Comparison of ENCODE assay signal across 9 mouse cellular contexts in genomic region chr12:108271351-108272142, GRCm38 (mm10). TPM values are rescaled to one million over a fixed set of nuclear protein-coding genes. Genes with fewer than 3 reads are reported as not detected.
DNase-seq lines count a peak whose midpoint lies in the region; ATAC-seq and TF ChIP-seq lines count a peak whose summit lies in the region.
"Had no signal": no experiment of that assay in that cellular context is flagged by ENCODE, and none has a peak within 500 bp of the region (broad histone marks: within the 10 kb centered on the region; RNA-seq: fewer than 3 reads in every experiment).

No protein-coding gene starts in this region.

- no peak overlapping the region; the same call in 1 of the 2 replicates for H3K4me3 ChIP-seq in heart, adult 2 months
- H3K4me3 ChIP-seq in limb, embryonic 13.5 days, result 0 out of 2 replicates have a peak overlapping the region, but pooled peaks have one; percentile 82
- no peak overlapping the region for H3K4me3 ChIP-seq in stomach, embryonic 16.5 days (replicated peaks; ENCODE audit: low read length)

- peak overlapping the region; percentile 99 for H3K4me2 ChIP-seq in limb, embryonic 13.5 days (replicated peaks)
- H3K4me2 ChIP-seq in stomach, embryonic 16.5 days (ENCODE audit: low read depth, low read length), result peak overlapping the region; percentile 93; the same call in 1 of the 2 replicates

- H3K27me3 ChIP-seq in heart, adult 2 months (ENCODE audit: control insufficient read depth, insufficient read depth, low read length), result no peaks in the 10 kb centered on the region
- no peaks in the 10 kb centered on the region for H3K27me3 ChIP-seq in limb, embryonic 13.5 days
- H3K27me3 ChIP-seq in stomach, embryonic 16.5 days (ENCODE audit: control insufficient read depth, insufficient read depth, low read length), result no peaks in the 10 kb centered on the region

- DNase-seq in heart, adult 2 months, result no peak
- DNase-seq in heart, adult 11 months, result no peak
- DNase-seq in retina, postnatal 1 day, result peak; percentile 8
- DNase-seq in retina, embryonic 14.5 days (ENCODE audit: low spot score), result no peak
- DNase-seq in right cerebral cortex, adult 2 months (ENCODE audit: low spot score in 2 of 2), result no peak
- no peak for DNase-seq in thymus, postnatal 0 days (ENCODE audit: low spot score)

- H3K27ac ChIP-seq in heart, adult 2 months, result peak overlapping the region; percentile 65
- H3K27ac ChIP-seq in limb, embryonic 13.5 days, result no peak overlapping the region
- no peak overlapping the region for H3K27ac ChIP-seq in stomach, embryonic 16.5 days (ENCODE audit: low read length)
- H3K27ac ChIP-seq: liver, embryonic 14.5 days had no signal

- no peak overlapping the region for H3K9ac ChIP-seq in heart, adult 2 months (ENCODE audit: low read depth, low read length)
- no peak overlapping the region for H3K9ac ChIP-seq in limb, embryonic 13.5 days
- H3K9ac ChIP-seq in stomach, embryonic 16.5 days (ENCODE audit: low read length), result no peak overlapping the region
- H3K9ac ChIP-seq: liver, embryonic 14.5 days had no signal

- WGBS in heart, adult 2 months, result 49% methylated on average over 16 of the region's 16 CpGs
- 88% methylated on average over 16 of the region's 16 CpGs for WGBS in limb, embryonic 13.5 days
- whole genome bisulfite sequencing in stomach, embryonic 16.5 days, result 79% methylated on average over 16 of the region's 16 CpGs

- no peak for TF ChIP-seq CTCF in heart, adult 2 months (IDR thresholded peaks at IDR 0.05)

- H3K9me3 ChIP-seq in limb, embryonic 13.5 days, result no peaks in the 10 kb centered on the region
- no peaks in the 10 kb centered on the region for H3K9me3 ChIP-seq in stomach, embryonic 16.5 days (replicated peaks; ENCODE audit: control insufficient read depth, low read length)

- peaks cover 35% of the 10 kb centered on the region for H3K4me1 ChIP-seq in heart, adult 2 months (ENCODE audit: control insufficient read depth, insufficient read depth, low read length)
- H3K4me1 ChIP-seq in limb, embryonic 13.5 days, result peaks cover 55% of the 10 kb centered on the region
- H3K4me1 ChIP-seq in stomach, embryonic 16.5 days (ENCODE audit: control insufficient read depth, insufficient read depth, low read length), result peaks cover 58% of the 10 kb centered on the region

- intact Hi-C loops in heart, adult 2 months (cut with DNase I), result loop anchor here (2.0 kb wide), 1 partner anchor 37 kb away; no protein-coding TSS in a partner anchor

- TF ChIP-seq EP300 in heart, adult 2 months (IDR thresholded peaks at IDR 0.05; ENCODE audit: insufficient read depth, low read depth, low read length), result no peak

- ATAC-seq in limb, embryonic 13.5 days (ENCODE audit: low FRiP score, low read depth), result no peak
- no peak for ATAC-seq in stomach, embryonic 16.5 days (ENCODE audit: insufficient read depth, low FRiP score)

- H3K79me2 ChIP-seq in heart, adult 2 months (replicated peaks; ENCODE audit: control insufficient read depth, insufficient read depth, low read length), result no peaks in the 10 kb centered on the region

- no peak for TF ChIP-seq POLR2A in heart, adult 2 months (IDR thresholded peaks at IDR 0.05; ENCODE audit: insufficient read depth, low read depth, low read length)

- peaks cover 2% of the 10 kb centered on the region for H3K36me3 ChIP-seq in heart, adult 2 months (ENCODE audit: control insufficient read depth, insufficient read depth, low read length)
- 0 out of 2 replicates have a peak, but pooled peaks cover 5% of the 10 kb centered on the region for H3K36me3 ChIP-seq in limb, embryonic 13.5 days
- no peaks in the 10 kb centered on the region for H3K36me3 ChIP-seq in stomach, embryonic 16.5 days (ENCODE audit: control insufficient read depth, insufficient read depth, low read length)

RNA-seq across cellular contexts. Expression of gene Ccdc85c, which starts 3.7 kb away (rescaled TPM):
- 10 to 100 TPM; 39.2 to 43.9 TPM for total RNA-seq in heart, adult 2 months (2021)
- 27.1 and 29.3 TPM in 2 replicates for polyA plus RNA-seq in heart, adult 2 months (2012; rRNA removed)
- polyA plus RNA-seq in limb, embryonic 13.5 days (2015; fragmentation: Nextera tagmentation; extraction: Ambion mirVana), result 6.6 and 6.9 TPM in 2 replicates
- polyA plus RNA-seq in stomach, embryonic 16.5 days (2015; fragmentation: Nextera tagmentation; extraction: Ambion mirVana), result 6.5 and 6.9 TPM in 2 replicates
- polyA plus RNA-seq in thymus, postnatal 0 days (2015; fragmentation: Nextera tagmentation; extraction: Ambion mirVana), result 11.3 and 13.6 TPM in 2 replicates

RNA-seq across cellular contexts. Expression of gene Hhipl1, which starts 34.5 kb away (rescaled TPM):
- 1 to 10 TPM; 1.2 to 1.5 TPM for total RNA-seq in heart, adult 2 months (2021)
- 1.6 and 1.8 TPM in 2 replicates for polyA plus RNA-seq in heart, adult 2 months (2012; rRNA removed)
- 0.83 and 1.1 TPM in 2 replicates for polyA plus RNA-seq in limb, embryonic 13.5 days (2015; fragmentation: Nextera tagmentation; extraction: Ambion mirVana)
- 0.44 and 0.65 TPM in 2 replicates for polyA plus RNA-seq in stomach, embryonic 16.5 days (2015; fragmentation: Nextera tagmentation; extraction: Ambion mirVana)
- 0.05 TPM in 2 replicates for polyA plus RNA-seq in thymus, postnatal 0 days (2015; fragmentation: Nextera tagmentation; extraction: Ambion mirVana)
